Mouse (Mus musculus) ES-Bruce4 (cell line): Measurements from ENCODE around the gene Samd1.

Source experiments
- CTCF ChIP-seq: IDR thresholded peaks from one replicate; pipeline ENCODE4 v1.8.1; 2011; ENCODE audit warnings: low read depth, low read length
- EP300 ChIP-seq: IDR thresholded peaks from 2 replicates; pipeline ENCODE4 v1.6.1; 2011; ENCODE audit warnings: low read depth, low read length; ENCODE audit not compliant: insufficient read depth
- POLR2A ChIP-seq: IDR thresholded peaks from one replicate; pipeline ENCODE4 v1.8.1; 2011; ENCODE audit warnings: low read length; ENCODE audit not compliant: insufficient read depth

GRCm38 (mm10) chr8:84012499-84013165 is 15.2 kb downstream of the Samd1 start:
- TF ChIP-seq CTCF (no peak), POLR2A (no peak), EP300 (no peak)
